Comparison of ENCODE assay signal across 21 mouse cellular contexts in genomic region chr17:78654841-78655240, GRCm38 (mm10).
"Had no signal": no experiment of that assay in that cellular context is flagged by ENCODE, and none has a peak within 500 bp of the region (broad histone marks: within the 10 kb centered on the region; RNA-seq: fewer than 3 reads in every experiment).

No protein-coding gene starts in this region.

- H3K4me2 ChIP-seq: limb, embryonic 13.5 days; liver, embryonic 12.5 days; liver, embryonic 15.5 days; lung, embryonic 15.5 days; midbrain, embryonic 11.5 days had no signal

- H3K4me1 ChIP-seq: limb, embryonic 10.5 days; limb, embryonic 13.5 days; liver, embryonic 12.5 days; liver, embryonic 15.5 days; lung, embryonic 15.5 days; megakaryocyte, embryonic 14.5 days had no signal

- DNase-seq: kidney, adult 18-20 months; layer of hippocampus, adult 9-11 months; liver; lung, adult 18-20 months; lung, postnatal 10 days; lung, postnatal 36 days; midbrain, embryonic 14.5 days; right cerebral cortex, postnatal 25 days; spleen, adult 18-20 months; thymus, adult 18-20 months; thymus, postnatal 36 days had no signal

- H3K4me3 ChIP-seq: layer of hippocampus, adult 2 months; limb, embryonic 10.5 days; limb, embryonic 13.5 days; liver, embryonic 12.5 days; liver, embryonic 15.5 days; lung, embryonic 15.5 days; megakaryocyte, embryonic 14.5 days had no signal

- H3K27ac ChIP-seq: layer of hippocampus, adult 2 months; limb, embryonic 10.5 days; limb, embryonic 13.5 days; liver, embryonic 12.5 days; liver, embryonic 15.5 days; lung, embryonic 15.5 days had no signal

- H3K27me3 ChIP-seq: limb, embryonic 13.5 days; liver, embryonic 12.5 days; liver, embryonic 15.5 days; lung, embryonic 15.5 days; megakaryocyte, embryonic 14.5 days had no signal

- ATAC-seq: inflammation-experienced regulatory T-cells, adult 6 months; intestine, embryonic 16.5 days; liver, embryonic 12.5 days had no signal

- H3K9me3 ChIP-seq: liver, embryonic 12.5 days; liver, embryonic 15.5 days; lung, embryonic 15.5 days; megakaryocyte, embryonic 14.5 days had no signal

- H3K9ac ChIP-seq: limb, embryonic 13.5 days; liver, embryonic 12.5 days; liver, embryonic 15.5 days; lung, embryonic 15.5 days had no signal
